Mouse (Mus musculus) kidney, postnatal 0 days (tissue): Measurements from ENCODE around the gene Cd44. TPM values are rescaled to one million over a fixed set of nuclear protein-coding genes. Genes with fewer than 3 reads are reported as not detected.
A peak's percentile ranks its signal among the peaks of the same experiment; 100 is the strongest.

Source experiments
- ATAC-seq: fragments of 200-750 bp; cut with Nextera tagmentation; replicated peaks from 2 replicates; pipeline ENCODE4 v1.8.0; 2017; ENCODE audit warnings: low read depth, moderate number of reproducible peaks, moderate TSS enrichment, moderate library complexity; ENCODE audit not compliant: low FRiP score
- DNase-seq: peaks from one replicate; pipeline ENCODE4 v3.0.0-alpha.2; 2016; ENCODE audit warnings: low spot score
- H3K27ac ChIP-seq: fragments of 300-500 bp; sonication (generic); 2 replicates; pipeline ENCODE4 v1.5.1; 2014; ENCODE audit warnings: mild to moderate bottlenecking
- H3K27me3 ChIP-seq: fragments of 300-500 bp; sonication (generic); 2 replicates; pipeline ENCODE4 v1.6.1; 2014; ENCODE audit warnings: low read length, mixed read lengths; ENCODE audit not compliant: insufficient read depth
- H3K36me3 ChIP-seq: fragments of 300-500 bp; sonication (generic); 2 replicates; pipeline ENCODE4 v1.6.1; 2014; ENCODE audit warnings: low read length, mixed read lengths; ENCODE audit not compliant: insufficient read depth
- H3K4me1 ChIP-seq: fragments of 300-500 bp; sonication (generic); replicated peaks from 2 replicates; pipeline ENCODE4 v1.6.1; 2014; ENCODE audit warnings: antibody characterized with exemption, low read length, mixed read lengths; ENCODE audit not compliant: insufficient read depth
- H3K4me2 ChIP-seq: fragments of 300-500 bp; sonication (generic); 2 replicates; pipeline ENCODE4 v1.6.1; 2014; ENCODE audit warnings: mild to moderate bottlenecking, low read length, moderate library complexity, mixed read lengths
- H3K4me3 ChIP-seq: fragments of 300-500 bp; sonication (generic); replicated peaks from 2 replicates; pipeline ENCODE4 v1.5.1; 2014; ENCODE audit warnings: low read depth, low read length
- H3K9ac ChIP-seq: fragments of 300-500 bp; sonication (generic); 2 replicates; pipeline ENCODE4 v1.6.1; 2014; ENCODE audit warnings: low read depth, low read length
- H3K9me3 ChIP-seq: fragments of 300-500 bp; sonication (generic); replicated peaks from 2 replicates; pipeline ENCODE4 v1.6.1; 2016; ENCODE audit warnings: low read length, inconsistent platforms, mixed read lengths
- CTCF ChIP-seq: IDR thresholded peaks from 2 replicates; pipeline ENCODE4 v1.5.1; 2016; ENCODE audit warnings: antibody characterized with exemption, low read depth, mild to moderate bottlenecking, moderate library complexity
- WGBS: fragments of 180-500 bp; shearing (Covaris S2); extraction: QIAGEN DNeasy Blood & Tissue Kit; methylation state at CpG from one replicate; pipeline ENCODE4 v1.1.7; 2014; 5-methylcytosine and 5-hydroxymethylcytosine counted together
- polyA plus RNA-seq: library from polyadenylated mRNA; unstranded; fragments of >200 nt; fragmentation: Nextera tagmentation; extraction: Ambion mirVana; gene quantifications from 2 replicates; pipeline ENCODE4 v1.2.1, GENCODE M21; 2015

The Cd44 gene
- polyA plus RNA-seq, 1 experiment from 2014 or later: 4.0 TPM

- DNase-seq (no peak), ATAC-seq (no peak)
- Histone ChIP-seq H3K9ac (no peak overlapping the region), H3K4me2 (no peak overlapping the region), H3K4me1 (no peaks in the 10 kb centered on the region), H3K4me3 (no peak overlapping the region), H3K27me3 (no peaks in the 10 kb centered on the region), H3K36me3 (no peaks in the 10 kb centered on the region), H3K27ac (no peak overlapping the region), H3K9me3 (no peaks in the 10 kb centered on the region)
- no peak for TF ChIP-seq CTCF
- 85% methylated on average over 2 of the region's 2 CpGs for WGBS
Observed at GRCm38 (mm10) chr2:102878513-102878912, 23.0 kb downstream of the Cd44 start.

GRCm38 (mm10) chr2:102877463-102877862 is 24.0 kb downstream of the Cd44 start:
- Histone ChIP-seq H3K36me3 (no peaks in the 10 kb centered on the region), H3K27me3 (no peaks in the 10 kb centered on the region), H3K4me3 (no peak overlapping the region), H3K4me1 (no peaks in the 10 kb centered on the region), H3K9me3 (no peaks in the 10 kb centered on the region), H3K27ac (no peak overlapping the region), H3K4me2 (no peak overlapping the region), H3K9ac (no peak overlapping the region)
- 95% methylated on average over 4 of the region's 4 CpGs for WGBS
- DNase-seq: no peak
- no peak for TF ChIP-seq CTCF
- no peak for ATAC-seq

GRCm38 (mm10) chr2:102876141-102876540 is 25.3 kb downstream of the Cd44 start:
- DNase-seq (no peak), ATAC-seq (no peak)
- no peak for TF ChIP-seq CTCF
- H3K4me1 ChIP-seq: no peaks in the 10 kb centered on the region
- H3K27me3 ChIP-seq: no peaks in the 10 kb centered on the region
- H3K4me2 ChIP-seq: no peak overlapping the region
- no peak overlapping the region for H3K27ac ChIP-seq
- no peak overlapping the region for H3K4me3 ChIP-seq
- 57% methylated on average over 1 of the region's 1 CpGs for WGBS
- no peaks in the 10 kb centered on the region for H3K36me3 ChIP-seq
- H3K9ac ChIP-seq: no peak overlapping the region
- no peaks in the 10 kb centered on the region for H3K9me3 ChIP-seq

- Histone ChIP-seq H3K9me3 (no peaks in the 10 kb centered on the region), H3K27me3 (no peaks in the 10 kb centered on the region), H3K4me3 (no peak overlapping the region), H3K4me2 (no peak overlapping the region), H3K27ac (no peak overlapping the region), H3K4me1 (no peaks in the 10 kb centered on the region), H3K36me3 (no peaks in the 10 kb centered on the region), H3K9ac (no peak overlapping the region)
- DNase-seq (peak; percentile 29), ATAC-seq (no peak)
- no peak for TF ChIP-seq CTCF
- 37% methylated on average over 4 of the region's 4 CpGs for WGBS
Observed at GRCm38 (mm10) chr2:102873848-102874247, 27.6 kb downstream of the Cd44 start.

- Histone ChIP-seq H3K4me3 (no peak overlapping the region), H3K4me1 (no peaks in the 10 kb centered on the region), H3K9me3 (no peaks in the 10 kb centered on the region), H3K27me3 (no peaks in the 10 kb centered on the region), H3K4me2 (no peak overlapping the region), H3K9ac (no peak overlapping the region), H3K27ac (no peak overlapping the region), H3K36me3 (no peaks in the 10 kb centered on the region)
- TF ChIP-seq CTCF: no peak
- 93% methylated on average over 4 of the region's 4 CpGs for WGBS
- DNase-seq (no peak), ATAC-seq (no peak)
Observed at GRCm38 (mm10) chr2:102873194-102873593, 28.3 kb downstream of the Cd44 start.

- no peaks in the 10 kb centered on the region for H3K27me3 ChIP-seq
- peak; percentile 68 for DNase-seq
- no peak overlapping the region for H3K4me3 ChIP-seq
- TF ChIP-seq CTCF: no peak
- H3K36me3 ChIP-seq: no peaks in the 10 kb centered on the region
- H3K27ac ChIP-seq: no peak overlapping the region
- H3K9me3 ChIP-seq: no peaks in the 10 kb centered on the region
- 49% methylated on average over 2 of the region's 2 CpGs for WGBS
- no peak overlapping the region for H3K9ac ChIP-seq
- H3K4me1 ChIP-seq: no peaks in the 10 kb centered on the region
- no peak overlapping the region for H3K4me2 ChIP-seq
- no peak; the same call in 1 of the 2 replicates for ATAC-seq
Observed at GRCm38 (mm10) chr2:102872436-102872835, 29.0 kb downstream of the Cd44 start.

- Histone ChIP-seq H3K9ac (no peak overlapping the region), H3K36me3 (no peaks in the 10 kb centered on the region), H3K9me3 (no peaks in the 10 kb centered on the region), H3K27ac (no peak overlapping the region), H3K4me1 (no peaks in the 10 kb centered on the region), H3K4me2 (no peak overlapping the region), H3K4me3 (no peak overlapping the region), H3K27me3 (no peaks in the 10 kb centered on the region)
- DNase-seq: no peak
- ATAC-seq: no peak
- no peak for TF ChIP-seq CTCF
- WGBS: 93% methylated on average over 2 of the region's 2 CpGs
Observed at GRCm38 (mm10) chr2:102868444-102868843, 33.0 kb downstream of the Cd44 start.
